ENCODE assay signal across 8 mouse cellular contexts in the genomic region with DNA sequence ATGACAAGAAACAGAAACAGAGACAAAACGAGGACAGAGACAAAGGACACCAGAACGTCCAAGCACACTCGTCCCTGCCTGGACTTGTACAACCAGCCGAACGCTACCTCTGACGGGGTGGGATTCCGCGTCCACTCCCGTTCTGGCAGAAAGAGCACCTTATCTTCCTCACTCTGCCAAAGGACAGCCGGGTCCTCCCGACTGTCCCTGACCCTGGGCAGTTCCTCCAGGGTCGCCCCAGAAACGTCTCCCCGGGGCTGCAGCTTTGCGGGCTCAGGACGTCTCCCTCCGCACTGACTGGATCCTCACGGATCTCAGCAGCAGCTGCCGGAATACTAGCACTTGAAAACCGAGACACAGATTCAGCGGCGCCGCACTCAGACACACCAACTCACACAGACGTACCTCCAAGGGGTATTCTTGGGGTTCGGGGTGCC.
A peak's percentile ranks its signal among the peaks of the same experiment; 100 is the strongest.
DNase-seq lines count a peak whose midpoint lies in the region; ATAC-seq and TF ChIP-seq lines count a peak whose summit lies in the region.

No protein-coding gene starts in this region.

- no peak for TF ChIP-seq CTCF in kidney, adult 2 months (conservative IDR thresholded peaks at IDR 0.05; ENCODE audit: insufficient read depth, insufficient read length, low read depth, low read length)

- peak; percentile 68; the same call in 1 of the 2 replicates for ATAC-seq in kidney, embryonic 16.5 days (ENCODE audit: low FRiP score, low TSS enrichment)
- ATAC-seq in limb, embryonic 13.5 days (ENCODE audit: low FRiP score, low read depth): peak; percentile 41; the same call in 1 of the 2 replicates

- H3K27ac ChIP-seq in kidney, embryonic 16.5 days (ENCODE audit: low read length): no peak overlapping the region
- no peak overlapping the region for H3K27ac ChIP-seq in kidney, adult 2 months (ENCODE audit: insufficient read depth, low read depth, low read length)
- H3K27ac ChIP-seq in limb, embryonic 13.5 days: no peak overlapping the region

- H3K4me1 ChIP-seq in kidney, embryonic 16.5 days (ENCODE audit: insufficient read depth, low read length): no peaks in the 10 kb centered on the region
- H3K4me1 ChIP-seq in kidney, adult 2 months (ENCODE audit: control insufficient read depth, insufficient read depth, low read length): no peaks in the 10 kb centered on the region
- no peaks in the 10 kb centered on the region for H3K4me1 ChIP-seq in limb, embryonic 13.5 days

- no peak for DNase-seq in kidney, adult 2 months
- peak; percentile 67 for DNase-seq in R1 (ENCODE audit: low read depth, low spot score)
- DNase-seq in gastrocnemius, postnatal 14 days: peak; percentile 13
- DNase-seq in naive thymus-derived CD4-positive, alpha-beta T cell, adult 2 months (ENCODE audit: low read depth): peak; percentile 3
- no peak for DNase-seq in right cerebral cortex, adult 2 months (ENCODE audit: low spot score in 2 of 2)
- DNase-seq in urinary bladder, postnatal 25 days (ENCODE audit: low spot score): no peak

- H3K36me3 ChIP-seq in kidney, embryonic 16.5 days (ENCODE audit: insufficient read depth, low read length): peaks cover 29% of the 10 kb centered on the region
- H3K36me3 ChIP-seq in kidney, adult 2 months (ENCODE audit: control insufficient read depth, insufficient read depth, low read length): no peaks in the 10 kb centered on the region
- peaks cover 50% of the 10 kb centered on the region for H3K36me3 ChIP-seq in limb, embryonic 13.5 days

- no peaks in the 10 kb centered on the region for H3K27me3 ChIP-seq in kidney, embryonic 16.5 days (ENCODE audit: insufficient read depth, low read length)
- H3K27me3 ChIP-seq in kidney, adult 2 months (replicated peaks; ENCODE audit: control insufficient read depth, insufficient read depth, low read length): no peaks in the 10 kb centered on the region
- peaks cover 27% of the 10 kb centered on the region for H3K27me3 ChIP-seq in limb, embryonic 13.5 days

- H3K4me2 ChIP-seq in kidney, embryonic 16.5 days (replicated peaks; ENCODE audit: low read depth, low read length): no peak overlapping the region
- no peak overlapping the region for H3K4me2 ChIP-seq in limb, embryonic 13.5 days (replicated peaks)

- intact Hi-C loops in gastrocnemius, postnatal 14 days (cut with DNase I; ENCODE audit: low total_unique reads): no loop called here

- H3K9ac ChIP-seq in kidney, embryonic 16.5 days (replicated peaks; ENCODE audit: low read length): no peak overlapping the region
- no peak overlapping the region for H3K9ac ChIP-seq in limb, embryonic 13.5 days

- peaks cover 56% of the 10 kb centered on the region for H3K9me3 ChIP-seq in kidney, embryonic 16.5 days (ENCODE audit: low read length)
- H3K9me3 ChIP-seq in limb, embryonic 13.5 days: peaks cover 63% of the 10 kb centered on the region

- TF ChIP-seq POLR2A in kidney, adult 2 months (IDR thresholded peaks at IDR 0.05; ENCODE audit: low read depth, low read length): no peak

- 69% methylated on average over 25 of the region's 25 CpGs for WGBS in kidney, embryonic 16.5 days
- WGBS in kidney, adult 2 months: 61% methylated on average over 25 of the region's 25 CpGs
- 73% methylated on average over 25 of the region's 25 CpGs for WGBS in limb, embryonic 13.5 days

- no peak overlapping the region for H3K4me3 ChIP-seq in kidney, embryonic 16.5 days (ENCODE audit: low read length)
- no peak overlapping the region for H3K4me3 ChIP-seq in kidney, adult 2 months (ENCODE audit: insufficient read depth, low read depth, low read length)
- peak overlapping the region; percentile 0; the same call in 1 of the 2 replicates for H3K4me3 ChIP-seq in limb, embryonic 13.5 days

Comparison
In these comparisons a context has a peak if more than half of its experiments do, and no peak if none do; other contexts are left out.
1. DNase-seq: peak in R1 (single experiment), gastrocnemius, postnatal 14 days (single experiment) and naive thymus-derived CD4-positive, alpha-beta T cell, adult 2 months (single experiment); none in kidney, adult 2 months (single experiment), right cerebral cortex, adult 2 months (0 of 2) and urinary bladder, postnatal 25 days (single experiment).